Mouse (Mus musculus) midbrain, postnatal 0 days (tissue): ENCODE measurements around the gene Ccdc78. TPM values are rescaled to one million over a fixed set of nuclear protein-coding genes. Genes with fewer than 3 reads are reported as not detected.

Experiments used
- ATAC-seq: fragments of 200-750 bp; cut with Nextera tagmentation; 2 replicates; pipeline ENCODE4 v1.8.0; 2017; ENCODE audit warnings: moderate number of reproducible peaks, mild to moderate bottlenecking, moderate TSS enrichment, moderate library complexity; ENCODE audit not compliant: low FRiP score
- DNase-seq: peaks from one replicate; pipeline ENCODE4 v3.0.0-alpha.2; 2015; ENCODE audit warnings: low spot score
- H3K27ac ChIP-seq: fragments of 300-500 bp; sonication (generic); 2 replicates; pipeline ENCODE4 v1.5.1; 2014; ENCODE audit warnings: low read depth, mild to moderate bottlenecking, low read length, mixed read lengths
- H3K27me3 ChIP-seq: fragments of 300-500 bp; sonication (generic); 2 replicates; pipeline ENCODE4 v1.6.1; 2014; ENCODE audit warnings: low read length, control low read depth, mixed read lengths; ENCODE audit not compliant: insufficient read depth
- H3K36me3 ChIP-seq: fragments of 300-500 bp; sonication (generic); 2 replicates; pipeline ENCODE4 v1.6.1; 2014; ENCODE audit warnings: low read length, control low read depth, mixed read lengths; ENCODE audit not compliant: insufficient read depth
- H3K4me1 ChIP-seq: fragments of 300-500 bp; sonication (generic); 2 replicates; pipeline ENCODE4 v1.6.1; 2014; ENCODE audit warnings: mild to moderate bottlenecking, control low read depth, antibody characterized with exemption, low read length, mixed read lengths; ENCODE audit not compliant: insufficient read depth
- H3K4me2 ChIP-seq: fragments of 300-500 bp; sonication (generic); 2 replicates; pipeline ENCODE4 v1.6.1; 2014; ENCODE audit warnings: low read depth, mild to moderate bottlenecking, low read length, mixed read lengths; ENCODE audit not compliant: poor library complexity, severe bottlenecking
- H3K4me3 ChIP-seq: fragments of 300-500 bp; sonication (generic); 2 replicates; pipeline ENCODE4 v1.5.1; 2014; ENCODE audit warnings: low read depth, mild to moderate bottlenecking, low read length, moderate library complexity
- H3K9ac ChIP-seq: fragments of 300-500 bp; sonication (generic); replicated peaks from 2 replicates; pipeline ENCODE4 v1.6.1; 2014; ENCODE audit warnings: mild to moderate bottlenecking, low read length, moderate library complexity, mixed read lengths; ENCODE audit not compliant: poor library complexity, severe bottlenecking
- H3K9me3 ChIP-seq: fragments of 300-500 bp; sonication (generic); 2 replicates; pipeline ENCODE4 v1.6.1; 2016; ENCODE audit warnings: low read length, control low read depth
- CTCF ChIP-seq: IDR thresholded peaks from 2 replicates; pipeline ENCODE4 v1.5.1; 2016; ENCODE audit warnings: antibody characterized with exemption, mild to moderate bottlenecking
- WGBS: fragments of 180-500 bp; shearing (Covaris S2); extraction: QIAGEN DNeasy Blood & Tissue Kit; methylation state at CpG from one replicate; pipeline ENCODE4 v1.1.7; 2014; 5-methylcytosine and 5-hydroxymethylcytosine counted together
- polyA plus RNA-seq: library from polyadenylated mRNA; unstranded; fragments of >200 nt; fragmentation: Nextera tagmentation; extraction: Ambion mirVana; gene quantifications from 2 replicates; pipeline ENCODE4 v1.2.1, GENCODE M21; 2015
- total RNA-seq: library from RNA; depleted of rRNA; stranded (reverse); fragments of >200 nt; gene quantifications from 2 replicates; pipeline ENCODE4 v1.2.3, GENCODE M21; 2014

The Ccdc78 gene
- total and polyA plus RNA-seq, 2 experiments from 2014 or later, result 0.39 to 0.44 TPM

- no peak overlapping the region for H3K9ac ChIP-seq
- H3K4me1 ChIP-seq, result peaks cover 33% of the 10 kb centered on the region
- no peak for DNase-seq
- no peak for ATAC-seq
- no peak for TF ChIP-seq CTCF
- WGBS, result 85% methylated on average over 14 of the region's 14 CpGs
- no peak overlapping the region for H3K27ac ChIP-seq
- peaks cover 49% of the 10 kb centered on the region for H3K36me3 ChIP-seq
- no peak overlapping the region for H3K4me3 ChIP-seq
- no peaks in the 10 kb centered on the region for H3K27me3 ChIP-seq
- H3K9me3 ChIP-seq, result no peaks in the 10 kb centered on the region
- peak overlapping the region; percentile 76; the same call in 1 of the 2 replicates for H3K4me2 ChIP-seq
Measured at GRCm38 (mm10) chr17:25830806-25831431, 44.5 kb downstream of the Ccdc78 start.

DNA sequence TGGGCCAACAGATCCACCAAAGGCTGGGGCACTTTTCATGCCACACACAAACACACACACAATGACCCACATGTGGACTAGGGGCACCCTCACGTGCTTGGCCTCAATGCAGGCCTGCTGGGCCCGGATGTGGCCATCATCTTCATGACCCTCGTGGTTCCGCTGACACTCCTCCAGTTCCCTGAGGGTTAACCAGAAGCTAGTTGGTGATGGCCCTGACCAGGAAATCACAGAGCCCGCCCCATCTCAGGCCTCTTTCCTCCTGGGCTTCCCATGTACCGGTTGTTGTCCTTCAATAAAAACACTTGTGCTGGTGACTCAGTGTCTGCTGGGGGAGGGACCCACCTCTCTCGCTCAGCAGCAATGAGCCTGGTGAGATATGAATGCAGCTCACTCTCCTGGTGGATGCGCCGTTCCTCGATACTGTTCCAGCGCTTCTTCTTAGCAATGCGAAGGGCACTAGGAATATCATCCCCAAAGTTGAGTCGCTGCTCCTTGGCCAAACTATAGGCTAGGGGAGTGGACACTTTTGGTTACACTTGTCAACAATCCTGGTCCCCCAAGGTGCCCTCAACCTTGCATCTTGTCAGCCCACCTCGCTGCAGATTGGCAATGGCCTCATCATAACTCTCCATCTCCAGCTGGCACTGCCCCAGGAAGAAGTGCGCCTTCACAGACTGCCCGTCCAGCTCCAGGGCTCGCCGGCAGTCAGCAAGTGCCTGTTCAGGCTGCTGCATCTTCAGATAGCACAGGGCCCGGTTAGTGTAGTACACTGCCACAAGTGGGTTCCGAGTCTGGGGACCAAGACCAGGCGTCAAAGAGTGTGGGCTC is 45.3 kb downstream of the Ccdc78 start:
- H3K27ac ChIP-seq, result peak overlapping the region; percentile 96
- H3K4me1 ChIP-seq, result peaks cover 39% of the 10 kb centered on the region
- DNase-seq, result no peak
- peak overlapping the region; percentile 81 for H3K4me3 ChIP-seq
- peak overlapping the region; percentile 76 for H3K4me2 ChIP-seq
- H3K9ac ChIP-seq, result peak overlapping the region; percentile 86
- no peak for TF ChIP-seq CTCF
- 63% methylated on average over 21 of the region's 21 CpGs for WGBS
- H3K36me3 ChIP-seq, result peaks cover 45% of the 10 kb centered on the region
- no peak for ATAC-seq
- H3K9me3 ChIP-seq, result no peaks in the 10 kb centered on the region
- no peaks in the 10 kb centered on the region for H3K27me3 ChIP-seq

DNA sequence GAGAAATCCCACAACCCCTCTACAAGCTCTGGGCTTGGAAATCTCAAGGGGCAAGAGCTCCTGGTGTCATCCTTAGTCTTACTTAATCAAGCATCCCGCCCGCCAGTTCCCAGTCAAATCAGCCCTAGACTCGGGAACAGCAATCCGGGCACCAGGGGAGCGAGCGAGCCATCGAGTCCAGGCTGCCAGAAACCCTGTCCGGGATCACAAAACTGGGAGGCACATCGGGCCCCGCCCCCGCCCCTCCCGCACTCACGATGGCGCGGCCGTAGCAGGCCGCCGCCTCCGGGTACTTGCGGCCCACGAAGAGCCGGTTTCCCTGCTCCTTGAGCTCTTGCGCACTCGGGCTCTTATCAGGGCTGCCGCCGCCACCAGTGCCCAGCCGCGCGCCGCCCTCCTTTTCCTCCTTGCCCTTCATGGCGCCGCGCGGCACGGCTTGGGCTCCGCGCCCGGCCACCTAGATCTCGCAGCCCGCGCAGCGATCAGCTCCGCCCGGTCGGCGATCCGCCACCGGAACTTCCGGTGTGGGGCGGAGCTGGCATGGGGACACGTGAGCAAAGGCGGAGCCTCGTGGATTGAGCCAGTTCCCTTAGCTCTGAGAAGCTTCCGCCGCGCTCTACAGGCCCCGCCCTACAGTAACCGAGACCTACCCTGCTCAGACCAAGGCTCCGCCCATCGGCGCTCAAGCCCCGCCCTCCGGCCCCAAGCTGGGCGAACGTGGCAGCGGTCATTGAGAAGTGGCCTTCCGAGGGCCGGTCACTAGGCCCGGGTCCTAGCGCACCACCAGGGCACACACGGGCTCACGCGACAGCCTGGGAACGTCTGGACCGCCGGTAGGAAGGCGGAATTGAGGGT is 46.3 kb downstream of the Ccdc78 start:
- H3K4me3 ChIP-seq, result peak overlapping the region; percentile 81
- under 1% methylated on average over 65 of the region's 77 CpGs for whole genome bisulfite sequencing
- H3K9ac ChIP-seq, result peak overlapping the region; percentile 86
- peak overlapping the region; percentile 76 for H3K4me2 ChIP-seq
- H3K27me3 ChIP-seq, result no peaks in the 10 kb centered on the region
- peak; percentile 90 for ATAC-seq
- H3K36me3 ChIP-seq, result peaks cover 35% of the 10 kb centered on the region
- TF ChIP-seq CTCF, result no peak
- H3K27ac ChIP-seq, result peak overlapping the region; percentile 96
- H3K4me1 ChIP-seq, result peaks cover 42% of the 10 kb centered on the region
- peak; percentile 100 for DNase-seq
- H3K9me3 ChIP-seq, result no peaks in the 10 kb centered on the region

- Histone ChIP-seq H3K27me3 (no peaks in the 10 kb centered on the region), H3K36me3 (peaks cover 33% of the 10 kb centered on the region), H3K9ac (peak within 1 kb of the TSS; percentile 86), H3K4me3 (peak within 1 kb of the TSS; percentile 81), H3K4me1 (peaks cover 43% of the 10 kb centered on the region), H3K27ac (peak within 1 kb of the TSS; percentile 96), H3K9me3 (no peaks in the 10 kb centered on the region), H3K4me2 (peak within 1 kb of the TSS; percentile 76)
- DNase-seq (peak; percentile 94), ATAC-seq (peak; percentile 54)
- no peak for TF ChIP-seq CTCF
- under 1% methylated on average over 24 of the region's 24 CpGs for WGBS
Measured at GRCm38 (mm10) chr17:25833291-25833663, 46.9 kb downstream of the Ccdc78 start, which contains the start of gene Stub1. Gene Stub1 (minus strand): TSS chr17:25833404.

- ATAC-seq (no peak), DNase-seq (no peak)
- H3K9ac ChIP-seq, result peak overlapping the region; percentile 86
- peak overlapping the region; percentile 96; the same call in 1 of the 2 replicates for H3K27ac ChIP-seq
- H3K27me3 ChIP-seq, result no peaks in the 10 kb centered on the region
- peaks cover 43% of the 10 kb centered on the region for H3K4me1 ChIP-seq
- H3K9me3 ChIP-seq, result no peaks in the 10 kb centered on the region
- no peak for TF ChIP-seq CTCF
- H3K4me2 ChIP-seq, result peak overlapping the region; percentile 76
- H3K36me3 ChIP-seq, result peaks cover 36% of the 10 kb centered on the region
- 53% methylated on average over 6 of the region's 6 CpGs for WGBS
- H3K4me3 ChIP-seq, result peak overlapping the region; percentile 81
Measured at GRCm38 (mm10) chr17:25833961-25834594, 47.7 kb downstream of the Ccdc78 start.
